Mouse (Mus musculus): ENCODE measurements at regions not wholly inside any gene's neighbourhood (a gene's known extent, or its start where the extent isn't known, plus 50 kb on each side); places are given as distances from the start of the nearest gene placed in this dataset.

DNA sequence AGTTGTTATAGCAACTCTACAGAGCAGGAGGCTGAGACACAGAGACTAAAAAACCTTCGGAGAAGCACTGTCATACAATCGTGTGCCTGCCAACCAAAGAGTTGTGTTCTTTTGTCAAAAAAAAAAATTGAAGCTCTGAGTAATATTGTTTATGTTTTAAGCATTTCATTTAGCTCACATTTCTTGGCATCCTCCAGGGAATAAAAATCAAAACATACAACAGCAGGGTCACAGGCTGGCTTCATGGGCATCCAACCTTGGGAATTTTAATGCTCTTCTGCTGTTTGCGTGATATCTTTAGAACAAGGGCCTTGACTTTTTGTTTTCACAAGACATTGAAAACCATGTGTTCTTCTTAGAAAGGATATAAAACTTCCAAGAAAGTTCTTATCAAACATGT is 152.9 kb upstream of the Cxcl12 start:
- no peak for DNase-seq

DNA sequence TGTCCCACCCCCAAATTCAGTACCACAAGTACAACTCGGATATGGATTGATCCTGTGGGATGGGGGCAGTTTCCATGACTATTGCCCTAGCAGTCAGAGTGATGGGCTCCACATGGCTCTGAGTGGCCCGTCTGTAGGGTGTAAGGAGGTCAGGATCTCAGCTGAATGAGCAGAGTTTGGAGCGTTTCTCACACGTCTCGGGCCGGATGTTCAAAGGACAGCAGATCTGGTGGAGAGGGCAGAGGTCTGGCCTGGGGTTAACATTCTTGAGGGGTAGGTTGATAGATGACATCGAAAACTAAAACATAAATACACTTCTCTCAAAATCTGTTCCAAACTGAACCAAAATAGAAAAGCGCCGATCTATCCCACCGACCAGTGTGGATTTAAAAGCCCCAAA is 146.5 kb upstream of the Cxcl12 start:
- DNase-seq = peak; percentile 14

DNA sequence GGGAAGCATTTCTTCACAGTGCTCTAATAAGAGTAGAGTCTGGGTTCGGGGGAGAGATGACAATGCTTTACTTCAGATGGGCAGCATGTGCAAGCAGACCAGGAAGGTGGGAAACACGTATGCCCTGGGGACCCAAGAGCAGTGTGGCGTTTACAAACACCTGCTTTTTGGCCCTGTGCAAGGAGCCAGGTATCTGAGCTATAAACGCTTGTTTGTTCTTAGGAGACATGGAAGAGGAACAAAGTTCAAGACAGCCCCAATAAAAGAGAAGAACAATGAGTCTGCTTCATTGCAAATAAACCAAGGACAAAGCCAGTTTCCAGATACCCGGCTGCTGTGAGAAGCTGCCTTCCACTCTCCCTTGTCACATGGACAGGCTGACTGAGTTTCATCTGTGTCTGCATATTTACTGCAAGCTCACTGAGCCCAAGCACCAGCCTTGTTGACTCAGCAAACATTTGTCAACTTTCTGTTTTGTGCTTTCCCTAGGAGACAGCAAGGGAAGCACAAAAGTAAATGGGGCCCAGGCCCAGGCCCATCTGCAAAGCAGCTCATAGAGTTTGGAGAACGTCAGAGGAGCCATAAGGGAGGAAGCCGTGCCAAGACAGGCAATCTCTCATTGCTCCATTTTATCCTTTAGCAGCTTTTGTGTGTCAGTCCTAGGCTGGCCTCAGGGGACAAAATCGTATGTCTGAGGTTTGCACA is 136.1 kb upstream of the Cxcl12 start:
- peak; percentile 9 for DNase-seq

DNA sequence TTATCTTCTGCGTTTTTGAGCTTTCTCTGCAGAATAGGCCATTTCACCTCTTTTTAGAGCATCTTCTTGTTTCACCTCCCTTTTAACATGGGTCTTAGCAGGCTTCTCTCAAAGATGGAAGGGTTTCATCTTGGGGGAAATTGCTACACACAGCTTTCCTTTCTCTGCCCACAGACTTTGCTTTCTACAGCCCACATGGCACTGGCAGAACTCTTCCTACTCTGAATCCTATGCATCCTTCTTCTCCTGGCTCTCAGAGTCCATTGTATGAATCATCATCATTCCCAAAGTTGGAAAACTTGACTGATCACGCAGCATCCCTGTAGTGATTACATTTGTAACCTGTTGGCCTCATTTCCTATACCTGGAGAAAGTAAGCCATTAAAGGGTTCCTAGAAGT is 124.6 kb upstream of the Cxcl12 start:
- no peak for DNase-seq

DNA sequence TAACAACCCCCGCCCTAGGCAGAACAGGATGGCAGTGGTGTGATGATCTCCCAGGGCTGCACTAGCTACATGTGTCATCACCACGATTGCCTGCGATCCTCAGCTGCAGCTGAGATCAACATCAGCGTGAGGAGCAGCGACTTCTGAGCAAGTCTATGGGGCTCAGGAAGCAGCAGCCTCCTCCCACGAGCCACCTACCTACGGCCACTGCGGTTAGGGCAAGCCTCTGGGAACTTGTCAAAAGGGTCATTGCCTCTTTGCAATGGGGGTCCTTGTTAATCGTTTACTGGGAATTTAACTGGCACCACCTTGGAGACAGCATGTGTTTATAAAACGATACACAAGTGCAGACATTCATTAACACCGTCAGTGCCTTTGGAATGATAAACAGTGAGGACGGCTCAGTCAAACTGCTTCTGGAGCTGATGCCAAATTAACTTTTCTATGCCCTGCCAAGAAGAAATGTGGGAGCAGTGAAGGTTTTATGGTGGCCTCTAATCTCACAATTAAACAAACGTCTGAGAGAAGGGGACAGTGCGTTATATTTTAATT is 118.8 kb upstream of the Cxcl12 start:
- no peak for DNase-seq

DNA sequence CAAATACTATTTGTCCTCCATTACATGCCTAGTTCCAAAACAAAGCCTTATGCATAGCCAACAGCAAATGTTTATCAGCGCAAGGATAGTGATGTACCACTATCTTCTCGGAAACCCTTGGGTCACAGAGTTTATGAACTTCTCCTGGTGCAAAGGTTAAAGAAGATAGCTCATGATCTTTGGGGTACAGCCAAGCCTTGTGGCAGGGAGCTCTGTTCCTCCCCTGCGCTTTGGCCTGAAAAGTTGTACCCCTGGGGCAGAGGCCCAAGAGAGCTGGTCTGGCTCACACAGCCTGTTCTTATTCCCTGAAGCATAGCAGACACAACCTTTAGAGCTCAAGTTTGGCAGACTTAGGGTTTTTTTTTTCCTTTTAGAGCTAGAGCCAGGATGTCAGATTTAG is 107.6 kb upstream of the Cxcl12 start:
- no peak for DNase-seq

DNA sequence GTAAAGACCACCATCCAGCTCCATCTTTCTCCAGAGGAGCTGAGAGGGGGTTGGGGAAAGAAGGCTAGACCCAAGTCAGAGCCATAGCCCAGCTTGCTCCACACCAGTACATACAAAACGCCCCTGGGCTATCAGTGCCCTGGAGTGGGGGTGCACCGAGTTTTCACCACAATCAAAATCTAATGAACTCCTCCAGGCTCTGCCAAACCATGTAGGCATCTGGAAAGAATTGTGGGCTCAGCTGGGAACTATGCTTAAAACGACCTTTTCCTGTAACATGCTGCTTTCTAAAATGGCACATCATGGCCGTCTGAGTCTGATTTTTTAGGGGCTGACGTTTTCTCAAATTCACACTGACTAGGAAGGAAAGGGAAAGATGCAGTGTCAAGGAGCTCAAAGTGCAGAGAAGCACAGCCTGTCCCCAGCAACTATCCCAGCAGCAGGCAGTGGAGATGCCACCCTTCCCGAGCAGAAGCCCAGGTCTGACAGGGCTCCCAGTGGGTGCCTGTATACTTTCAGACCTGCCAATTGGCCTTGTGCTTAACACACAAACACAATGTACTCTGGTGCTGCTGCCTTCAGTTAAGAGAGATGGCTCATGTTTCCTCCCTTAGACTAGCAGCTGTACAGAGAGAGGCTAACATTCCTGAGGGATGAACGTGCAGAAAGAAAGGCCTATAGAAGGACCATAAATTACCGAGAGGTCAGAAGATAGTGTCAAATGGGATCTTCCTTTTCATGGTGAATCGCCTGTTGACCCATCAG is 100.6 kb upstream of the Cxcl12 start:
- no peak for DNase-seq

DNA sequence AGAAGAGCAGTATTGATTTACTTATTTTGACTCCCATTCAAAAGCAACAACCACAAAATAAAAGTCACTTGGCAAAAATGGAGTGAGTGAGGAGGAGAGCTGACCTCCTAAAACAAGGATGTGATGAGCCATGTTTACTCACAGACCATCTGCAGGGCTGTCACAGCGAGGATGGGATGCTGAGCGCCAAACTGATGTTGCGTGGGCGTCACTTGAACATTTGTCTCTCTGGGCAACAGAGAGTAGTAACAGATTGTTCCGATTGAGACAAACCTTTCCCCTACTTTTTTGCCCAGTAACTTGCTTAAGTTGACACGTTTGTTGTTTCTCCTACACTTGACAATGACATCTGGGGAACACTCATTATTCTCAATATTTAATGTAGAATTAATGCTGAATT is 97.0 kb upstream of the Cxcl12 start:
- DNase-seq = peak; percentile 17

DNA sequence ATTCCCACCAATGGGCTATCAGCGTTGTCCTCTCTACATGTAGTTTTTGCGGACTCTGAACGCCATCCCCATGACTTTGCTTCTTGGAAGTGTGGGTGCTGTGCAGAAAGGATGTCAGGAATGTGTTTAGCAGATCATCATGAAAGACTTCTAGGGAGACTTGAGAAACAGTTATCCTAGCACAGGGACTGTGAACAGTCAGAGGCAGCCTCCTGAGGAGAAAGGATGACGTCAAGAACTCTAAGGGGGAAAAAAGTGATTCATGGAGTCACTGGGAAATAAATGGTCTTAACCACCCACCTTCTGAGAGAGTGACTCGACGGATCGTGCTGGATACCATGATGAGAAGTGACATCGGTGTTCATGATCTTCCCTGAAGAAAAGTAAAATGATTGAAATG is 96.5 kb upstream of the Cxcl12 start:
- no peak for DNase-seq

DNA sequence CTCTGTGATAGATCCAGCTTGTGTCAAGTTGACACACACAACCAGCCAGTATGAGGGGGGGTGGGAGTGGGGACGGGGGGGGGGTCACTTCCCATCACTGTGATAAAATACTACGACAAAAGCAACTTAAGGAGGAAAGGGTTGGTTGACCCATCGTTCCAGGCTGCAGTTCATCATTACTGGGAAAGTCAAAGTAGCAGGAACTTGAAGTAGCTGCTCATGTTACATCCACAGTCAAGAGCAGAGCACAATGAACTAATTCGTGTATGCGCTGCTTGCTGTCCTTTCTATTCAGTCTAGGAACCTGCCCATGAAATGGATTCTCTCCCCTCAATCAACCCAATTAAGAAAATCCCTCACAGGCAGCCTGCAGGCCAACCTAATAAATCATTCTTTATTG is 88.8 kb upstream of the Cxcl12 start:
- DNase-seq = no peak

DNA sequence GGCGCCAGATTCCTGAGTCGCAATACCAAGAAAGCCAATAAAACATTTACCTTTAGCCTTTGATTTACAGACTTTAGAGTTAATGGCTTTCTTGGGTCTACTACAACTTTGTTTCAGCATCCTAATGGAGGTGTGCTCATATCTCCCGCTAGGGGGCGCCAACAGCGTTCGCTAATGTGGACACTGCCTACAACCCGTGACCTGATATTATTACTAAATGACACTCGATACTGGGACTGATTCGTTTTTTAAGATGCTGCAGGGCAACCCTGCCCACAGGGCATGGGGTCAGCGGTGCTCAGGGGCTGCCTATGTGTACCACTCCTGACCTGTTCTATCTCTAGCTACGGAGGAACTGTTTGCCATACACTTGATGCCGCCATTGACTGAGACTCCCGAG is 87.4 kb upstream of the Cxcl12 start:
- peak; percentile 22 for DNase-seq

DNA sequence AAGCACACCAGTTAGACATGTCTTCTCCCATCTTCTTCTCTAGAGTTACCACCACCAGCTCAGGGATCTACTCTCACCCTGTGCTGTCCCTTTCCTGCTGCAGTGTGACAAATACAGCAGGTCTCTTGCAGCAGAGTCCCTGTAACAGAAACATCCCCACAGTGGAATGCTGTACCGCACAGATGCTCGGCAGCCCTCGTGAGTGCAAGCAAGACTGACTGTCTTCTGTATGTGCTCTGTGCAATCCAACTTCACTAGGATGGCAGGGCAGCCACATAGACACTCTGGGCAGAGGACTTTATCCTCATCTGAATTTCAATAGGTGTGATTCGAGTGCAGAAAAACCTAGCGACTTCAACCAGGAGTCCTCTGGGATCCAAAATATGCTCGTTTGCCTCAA is 84.1 kb upstream of the Cxcl12 start:
- no peak for DNase-seq

DNA sequence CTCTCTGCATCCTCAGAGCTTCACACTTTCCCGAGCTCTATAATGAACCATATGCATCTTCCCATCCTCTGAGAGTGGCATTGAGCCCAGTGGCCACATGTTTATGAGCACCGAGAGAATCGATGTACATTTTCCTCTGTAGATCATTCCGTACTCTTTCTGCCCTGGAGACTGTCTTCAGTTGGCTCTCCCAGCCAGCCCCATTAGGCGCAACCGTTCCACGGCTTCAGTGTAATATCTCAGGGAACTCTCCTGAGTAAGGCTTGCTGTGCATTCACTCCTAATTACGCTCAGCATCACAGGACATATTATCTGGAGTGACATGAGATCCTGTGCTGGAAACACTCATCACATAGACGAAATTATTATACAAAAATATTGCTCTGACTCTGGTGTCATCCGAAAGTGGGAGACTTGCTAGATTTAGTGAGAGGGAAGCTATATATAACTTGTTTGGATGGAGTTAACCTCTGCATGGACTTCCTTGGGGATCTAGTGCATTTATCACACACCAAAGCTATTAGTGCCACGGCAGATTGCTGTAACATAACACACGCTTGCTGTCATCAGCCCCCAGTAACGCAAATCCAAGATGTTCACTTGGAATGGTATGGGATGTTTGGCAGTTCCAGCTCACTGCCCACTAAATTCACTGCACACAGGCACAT is 83.4 kb upstream of the Cxcl12 start:
- no peak for DNase-seq

DNA sequence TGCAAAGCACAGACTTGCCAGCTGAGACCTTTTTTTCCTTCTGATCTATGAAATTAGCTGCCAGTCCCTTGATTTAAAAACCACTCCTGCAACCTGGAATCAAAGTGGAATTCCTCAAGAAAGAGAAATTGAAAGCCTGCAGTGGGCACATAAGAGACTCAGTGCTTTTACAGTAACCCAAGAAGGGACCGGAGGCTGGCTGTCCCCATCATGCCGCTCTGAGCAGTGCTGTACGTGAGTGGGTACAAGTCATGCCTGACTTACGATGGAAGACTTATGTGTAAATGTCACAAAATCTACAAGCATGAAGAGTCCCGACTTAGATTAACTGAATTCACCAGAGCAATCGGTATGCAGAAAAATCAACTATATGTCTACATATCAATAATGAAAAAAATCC is 73.6 kb upstream of the Cxcl12 start:
- DNase-seq = no peak

DNA sequence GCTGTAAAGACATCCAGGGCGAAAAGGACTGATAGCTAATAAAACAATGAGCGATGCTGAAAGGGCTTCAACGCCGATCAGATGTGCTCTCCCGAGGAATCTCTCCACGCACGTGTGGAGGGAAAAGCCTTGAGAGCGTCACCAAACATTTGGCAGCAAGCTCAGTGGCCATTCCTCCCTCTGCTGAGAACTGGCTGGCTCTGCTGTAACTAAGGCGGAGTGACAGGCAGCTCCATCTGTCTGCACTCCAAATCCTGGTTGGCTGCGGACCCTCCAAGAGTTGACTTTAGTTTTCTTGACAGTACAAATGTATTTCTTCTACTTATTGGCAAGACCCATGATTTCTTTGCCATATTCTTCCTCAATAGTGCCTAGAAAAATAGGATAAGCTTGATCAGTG is 68.5 kb upstream of the Cxcl12 start:
- DNase-seq = no peak

DNA sequence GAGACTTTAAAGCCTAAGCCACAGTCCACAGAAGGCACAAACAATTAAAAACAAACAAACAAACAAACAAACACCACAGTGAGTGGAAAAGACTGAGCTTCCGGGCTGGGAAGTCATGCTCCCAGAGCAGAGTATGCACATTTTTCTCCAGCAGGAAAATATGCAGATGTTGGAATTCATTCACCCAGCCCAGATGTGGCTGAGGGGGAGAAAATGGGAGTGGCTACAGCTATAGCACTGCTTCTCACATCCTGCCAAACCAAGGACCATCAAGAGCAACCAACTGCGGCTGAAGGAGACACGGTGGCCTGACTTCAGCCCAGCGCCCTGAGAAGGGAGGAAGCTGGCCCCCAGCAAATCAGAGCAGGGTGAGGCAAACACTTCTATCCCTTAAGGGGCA is 65.6 kb upstream of the Cxcl12 start:
- DNase-seq = no peak

DNA sequence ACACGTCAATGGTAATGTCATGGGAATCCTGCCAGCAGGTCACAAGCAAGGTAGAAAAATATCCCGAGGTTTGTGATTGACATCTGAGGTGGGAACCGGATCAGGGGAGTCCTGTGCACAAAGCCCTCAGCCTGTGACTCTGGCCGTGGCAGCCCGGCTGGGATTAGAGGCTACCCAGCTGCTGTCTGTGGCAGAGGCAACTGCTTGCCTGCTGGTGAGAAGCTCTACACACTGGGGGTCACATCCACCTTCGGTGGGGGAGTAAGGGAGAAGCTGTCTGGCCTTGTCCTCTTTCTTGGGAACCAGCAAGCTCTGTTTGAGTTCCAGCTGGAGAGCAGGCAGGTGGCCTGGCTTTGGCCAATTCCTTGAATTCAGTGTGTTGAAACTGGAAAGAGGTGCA is 64.3 kb upstream of the Cxcl12 start:
- DNase-seq = no peak

DNA sequence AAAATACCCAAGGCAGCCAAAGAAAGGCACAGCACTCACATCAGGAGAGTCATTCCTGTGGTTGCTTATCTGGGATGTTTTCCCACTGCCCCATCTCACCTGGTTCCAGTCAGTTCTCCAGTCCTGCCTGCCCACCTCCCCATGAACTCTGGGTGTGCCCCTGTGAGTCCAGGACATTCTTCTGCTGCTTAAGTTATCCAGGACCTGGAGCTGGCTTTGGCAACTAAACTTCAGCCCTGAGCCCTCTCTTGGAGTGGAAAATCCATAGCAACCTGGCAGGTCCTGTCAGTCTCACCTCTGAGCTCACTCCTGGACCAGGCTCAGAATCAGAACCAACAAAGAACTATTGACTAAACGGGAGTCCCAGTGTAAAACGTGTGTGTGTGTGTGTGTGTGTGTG is 63.9 kb upstream of the Cxcl12 start:
- no peak for DNase-seq

DNA sequence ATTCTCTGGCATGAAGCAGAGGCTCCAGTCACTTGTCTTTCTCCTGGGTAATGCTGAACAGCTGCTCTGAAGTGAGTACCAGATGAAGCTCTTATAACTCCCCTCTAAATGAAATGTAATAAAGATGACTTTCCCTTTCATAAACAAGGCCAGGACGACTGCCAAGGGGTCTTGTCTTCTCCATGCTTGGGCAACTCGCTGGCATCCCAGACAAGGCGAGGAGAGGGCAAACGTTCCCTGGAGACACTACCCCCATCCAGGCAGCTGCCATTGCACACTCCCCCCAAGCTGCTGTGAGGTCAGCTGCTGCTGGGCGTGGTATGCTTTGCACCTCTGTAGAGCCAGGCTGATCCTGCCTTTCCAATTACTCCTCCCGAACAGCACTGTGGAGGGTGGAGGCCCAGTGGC is 63.1 kb upstream of the Cxcl12 start:
- peak; percentile 25 for DNase-seq

DNA sequence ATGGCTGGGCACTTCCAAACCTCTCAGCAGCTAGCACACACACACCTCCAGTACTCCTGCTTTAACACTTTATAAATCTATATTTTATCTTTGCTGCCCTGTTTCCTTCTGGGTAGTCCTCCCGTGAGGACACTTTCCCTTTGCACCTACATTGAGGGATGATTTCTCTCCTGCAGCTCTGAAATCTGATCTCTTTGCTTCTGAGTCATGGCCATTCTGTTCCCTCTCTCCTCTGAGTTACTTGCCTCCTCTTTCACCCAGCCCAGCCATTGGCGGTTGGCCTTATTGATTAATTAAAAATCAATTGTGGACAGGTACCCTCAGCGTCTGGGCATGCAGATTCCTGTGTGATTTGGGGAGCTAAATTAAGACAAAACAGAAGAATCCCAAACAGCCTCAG is 58.0 kb upstream of the Cxcl12 start:
- no peak for DNase-seq

DNA sequence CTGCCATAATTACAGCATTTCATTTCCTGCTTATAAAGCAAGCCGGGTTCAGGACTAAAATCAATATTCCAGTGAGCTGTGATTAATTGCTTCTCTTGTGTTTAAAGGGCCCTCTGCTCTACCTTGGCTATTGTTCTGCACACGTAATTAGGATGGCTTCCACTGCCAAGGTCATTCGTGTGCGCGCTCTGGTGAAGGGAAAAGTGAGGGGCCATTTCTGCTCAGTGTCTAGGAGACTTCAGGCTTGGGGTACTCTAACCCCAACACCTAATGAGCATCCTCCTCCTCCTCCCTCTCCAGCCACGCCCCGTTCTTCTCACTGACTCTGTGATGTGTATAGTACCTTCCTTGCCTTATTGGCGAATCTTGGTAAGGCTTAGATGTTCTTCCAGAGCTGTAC is 53.5 kb upstream of the Cxcl12 start:
- DNase-seq = no peak

DNA sequence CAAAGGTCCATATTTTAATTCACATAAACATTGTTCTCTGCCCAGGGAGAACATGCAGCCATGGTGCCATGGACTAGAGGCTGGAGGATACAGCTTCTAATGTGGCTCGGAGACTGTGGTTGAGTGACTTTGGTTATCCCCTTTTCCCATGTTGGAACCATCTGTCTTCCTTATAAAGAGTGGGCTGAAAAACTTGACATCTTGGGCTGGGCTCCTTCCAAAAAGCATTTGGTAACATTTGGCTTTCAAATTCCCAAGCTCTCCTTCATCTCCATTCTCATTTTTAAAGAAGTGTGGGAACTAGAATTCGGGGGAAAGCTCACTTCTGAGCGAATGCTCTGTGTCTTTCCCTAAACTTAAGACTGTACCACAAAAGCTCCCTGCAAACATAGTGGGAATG is 50.3 kb upstream of the Cxcl12 start:
- DNase-seq = no peak

All from lung, postnatal 10 days (tissue).